Mouse (Mus musculus): ENCODE measurements around the gene Cisd3. TPM values are rescaled to one million over a fixed set of nuclear protein-coding genes. Genes with fewer than 3 reads are reported as not detected.
"Not testable (repeated sequence)": the region's sequence is repeated elsewhere in the genome, so short reads cannot be mapped to it uniquely, and the experiment has no call there.

Gene Cisd3
- polyA plus RNA-seq, 1 experiment from 2014 or later, result 19.5 TPM

- no peak overlapping the region for H3K27ac ChIP-seq (replicated peaks)
- H3K9me3 ChIP-seq, result no peaks in the 10 kb centered on the region
- no peak for ATAC-seq (replicated peaks)
- H3K4me1 ChIP-seq, result no peaks in the 10 kb centered on the region
- no peak overlapping the region for H3K4me2 ChIP-seq (replicated peaks)
- no peak overlapping the region for H3K9ac ChIP-seq (replicated peaks)
- H3K36me3 ChIP-seq, result peaks cover 84% of the 10 kb centered on the region
- H3K27me3 ChIP-seq, result no peaks in the 10 kb centered on the region
- 98% methylated on average over 4 of the region's 4 CpGs for WGBS
- no peak overlapping the region for H3K4me3 ChIP-seq
Observed at GRCm38 (mm10) chr11:97721338-97721737, 35.7 kb downstream of the Cisd3 start.

GRCm38 (mm10) chr11:97723709-97724108 lies 38.1 kb downstream of the Cisd3 start:
- WGBS, result 84% methylated on average over 7 of the region's 7 CpGs
- Histone ChIP-seq H3K27me3 (no peaks in the 10 kb centered on the region), H3K9ac (replicated peaks) (no peak overlapping the region), H3K4me3 (no peak overlapping the region), H3K27ac (replicated peaks) (no peak overlapping the region), H3K4me2 (replicated peaks) (no peak overlapping the region), H3K4me1 (no peaks in the 10 kb centered on the region), H3K36me3 (peaks cover 90% of the 10 kb centered on the region), H3K9me3 (no peaks in the 10 kb centered on the region)
- ATAC-seq (replicated peaks), result no peak

- no peak overlapping the region for H3K4me3 ChIP-seq
- H3K4me2 ChIP-seq (replicated peaks), result no peak overlapping the region
- no peak for ATAC-seq (replicated peaks)
- H3K36me3 ChIP-seq, result peaks cover 80% of the 10 kb centered on the region
- no peaks in the 10 kb centered on the region for H3K4me1 ChIP-seq
- 84% methylated on average over 7 of the region's 7 CpGs for WGBS
- no peak overlapping the region for H3K27ac ChIP-seq (replicated peaks)
- H3K9me3 ChIP-seq, result no peaks in the 10 kb centered on the region
- H3K27me3 ChIP-seq, result no peaks in the 10 kb centered on the region
- no peak overlapping the region for H3K9ac ChIP-seq (replicated peaks)
Observed at GRCm38 (mm10) chr11:97728311-97728710, 42.7 kb downstream of the Cisd3 start.

GRCm38 (mm10) chr11:97728730-97729129 lies 43.1 kb downstream of the Cisd3 start:
- H3K27ac ChIP-seq (replicated peaks), result no peak overlapping the region
- peaks cover 76% of the 10 kb centered on the region for H3K36me3 ChIP-seq
- ATAC-seq (replicated peaks), result no peak
- no peak overlapping the region for H3K9ac ChIP-seq (replicated peaks)
- no peaks in the 10 kb centered on the region for H3K27me3 ChIP-seq
- 91% methylated on average over 7 of the region's 7 CpGs for WGBS
- no peak overlapping the region for H3K4me2 ChIP-seq (replicated peaks)
- no peaks in the 10 kb centered on the region for H3K9me3 ChIP-seq
- no peak overlapping the region for H3K4me3 ChIP-seq
- no peaks in the 10 kb centered on the region for H3K4me1 ChIP-seq

GRCm38 (mm10) chr11:97733689-97734088 lies 48.1 kb downstream of the Cisd3 start:
- no peaks in the 10 kb centered on the region for H3K27me3 ChIP-seq
- H3K4me3 ChIP-seq, result no peak overlapping the region
- peaks cover 8% of the 10 kb centered on the region for H3K4me1 ChIP-seq
- no peak for ATAC-seq (replicated peaks)
- no peak overlapping the region for H3K27ac ChIP-seq (replicated peaks)
- H3K4me2 ChIP-seq (replicated peaks), result no peak overlapping the region
- no peaks in the 10 kb centered on the region for H3K9me3 ChIP-seq
- 39% methylated on average over 10 of the region's 10 CpGs for WGBS
- H3K36me3 ChIP-seq, result peaks cover 30% of the 10 kb centered on the region; the same call in 1 of the 2 replicates
- no peak overlapping the region for H3K9ac ChIP-seq (replicated peaks)

- H3K4me1 ChIP-seq; H3K27me3 ChIP-seq; H3K9ac ChIP-seq (replicated peaks); H3K4me3 ChIP-seq; ATAC-seq (replicated peaks); H3K9me3 ChIP-seq; H3K4me2 ChIP-seq (replicated peaks); H3K27ac ChIP-seq (replicated peaks): not testable (repeated sequence)
- WGBS, result 88% methylated on average over 5 of the region's 5 CpGs
- peaks cover 22% of the 10 kb centered on the region; the same call in 1 of the 2 replicates for H3K36me3 ChIP-seq
Observed at GRCm38 (mm10) chr11:97734810-97735209, 49.2 kb downstream of the Cisd3 start.

- 92% methylated on average over 5 of the region's 5 CpGs for WGBS
- no peak overlapping the region for H3K9ac ChIP-seq (replicated peaks)
- H3K27me3 ChIP-seq, result no peaks in the 10 kb centered on the region
- H3K4me3 ChIP-seq, result no peak overlapping the region
- no peak overlapping the region for H3K4me2 ChIP-seq (replicated peaks)
- H3K9me3 ChIP-seq, result no peaks in the 10 kb centered on the region
- H3K4me1 ChIP-seq, result peaks cover 22% of the 10 kb centered on the region
- H3K36me3 ChIP-seq, result peaks cover 7% of the 10 kb centered on the region; the same call in 1 of the 2 replicates
- ATAC-seq (replicated peaks), result no peak
- no peak overlapping the region for H3K27ac ChIP-seq (replicated peaks)
Observed at GRCm38 (mm10) chr11:97736645-97737044, 51.0 kb downstream of the Cisd3 start.

- Histone ChIP-seq H3K4me3 (no peak overlapping the region), H3K9me3 (no peaks in the 10 kb centered on the region), H3K27me3 (no peaks in the 10 kb centered on the region), H3K4me2 (replicated peaks) (no peak overlapping the region), H3K9ac (replicated peaks) (no peak overlapping the region), H3K36me3 (no peaks in the 10 kb centered on the region), H3K27ac (replicated peaks) (peak overlapping the region; percentile 9; the same call in 1 of the 2 replicates), H3K4me1 (peaks cover 30% of the 10 kb centered on the region)
- 51% methylated on average over 4 of the region's 4 CpGs for WGBS
- ATAC-seq (replicated peaks), result no peak
Observed at GRCm38 (mm10) chr11:97737600-97737999, 52.0 kb downstream of the Cisd3 start.

Small RNA genes lying within 50 kb of the gene (microRNA-seq; reads per million reads assigned to microRNA genes)
- gene Gm24158, result not detected
- gene Mir6927, result not detected

Other genes starting within 250 kb of the Cisd3 start
- gene 4933428G20Rik, start 185.5 kb upstream of the Cisd3 start, polyA plus RNA-seq (2015; fragmentation: Nextera tagmentation; extraction: Ambion mirVana), result 1.0 and 1.1 TPM in 2 replicates
- 10.8 and 11.6 TPM in 2 replicates for gene Srcin1, start 109.6 kb upstream of the Cisd3 start, polyA plus RNA-seq (2015; fragmentation: Nextera tagmentation; extraction: Ambion mirVana)
- 4.6 and 5.8 TPM in 2 replicates for gene Epop, start 56.1 kb upstream of the Cisd3 start, polyA plus RNA-seq (2015; fragmentation: Nextera tagmentation; extraction: Ambion mirVana)
- 4.3 and 4.7 TPM in 2 replicates for gene Mllt6, start 22.4 kb upstream of the Cisd3 start, polyA plus RNA-seq (2015; fragmentation: Nextera tagmentation; extraction: Ambion mirVana)
- 18.1 and 18.8 TPM in 2 replicates for gene Pcgf2, start 14.7 kb downstream of the Cisd3 start, polyA plus RNA-seq (2015; fragmentation: Nextera tagmentation; extraction: Ambion mirVana)
- gene Psmb3, start 17.6 kb downstream of the Cisd3 start, polyA plus RNA-seq (2015; fragmentation: Nextera tagmentation; extraction: Ambion mirVana), result 460 and 475 TPM in 2 replicates
- 4.1 and 4.8 TPM in 2 replicates for gene Pip4k2b, start 58.9 kb downstream of the Cisd3 start, polyA plus RNA-seq (2015; fragmentation: Nextera tagmentation; extraction: Ambion mirVana)
- gene Cwc25, start 80.7 kb downstream of the Cisd3 start, polyA plus RNA-seq (2015; fragmentation: Nextera tagmentation; extraction: Ambion mirVana), result 18.0 and 18.6 TPM in 2 replicates
- gene 1700001P01Rik, start 90.1 kb downstream of the Cisd3 start, polyA plus RNA-seq (2015; fragmentation: Nextera tagmentation; extraction: Ambion mirVana), result 0.39 and 0.75 TPM in 2 replicates
- 327 and 370 TPM in 2 replicates for gene Rpl23, start 96.6 kb downstream of the Cisd3 start, polyA plus RNA-seq (2015; fragmentation: Nextera tagmentation; extraction: Ambion mirVana)
- gene Lasp1, start 113.2 kb downstream of the Cisd3 start, polyA plus RNA-seq (2015; fragmentation: Nextera tagmentation; extraction: Ambion mirVana), result 129 and 132 TPM in 2 replicates
- 17.8 and 21.0 TPM in 2 replicates for gene B230217C12Rik, start 155.0 kb downstream of the Cisd3 start, polyA plus RNA-seq (2015; fragmentation: Nextera tagmentation; extraction: Ambion mirVana)
- 0.67 and 1.0 TPM in 2 replicates for gene Fbxo47, start 198.3 kb downstream of the Cisd3 start, polyA plus RNA-seq (2015; fragmentation: Nextera tagmentation; extraction: Ambion mirVana)